Mouse (Mus musculus) megakaryocyte, embryonic 14.5 days (primary cell): Measurements from ENCODE around the gene Rpl24.

Experiments used
- FLI1 ChIP-seq: IDR thresholded peaks from 2 replicates; pipeline ENCODE4 v1.6.1; 2012; ENCODE audit warnings: low read length, inconsistent platforms, mixed read lengths
- GATA1 ChIP-seq: IDR thresholded peaks from 3 replicates; pipeline ENCODE4 v1.6.1; 2012; ENCODE audit warnings: mixed read lengths, low read length, inconsistent platforms, borderline replicate concordance

DNA sequence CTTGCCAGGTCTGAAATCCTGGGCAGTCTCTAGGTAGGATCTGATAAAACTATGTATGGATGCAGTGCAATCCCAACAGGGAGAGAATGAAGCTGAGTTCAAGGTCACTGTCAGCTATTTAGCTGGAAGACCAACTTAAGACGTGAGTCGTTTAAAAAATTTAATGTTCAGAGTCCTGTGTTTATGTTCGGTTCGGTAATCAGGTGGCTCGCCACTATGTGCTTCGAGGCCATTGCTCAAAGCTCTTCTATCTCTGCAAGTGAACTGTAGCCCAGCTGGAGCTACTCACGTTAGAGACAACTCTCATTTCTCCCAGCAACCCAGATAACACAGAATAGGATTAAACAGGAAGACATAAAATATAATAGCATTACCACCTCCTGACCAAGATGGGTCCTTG is 48.0 kb downstream of the Rpl24 start:
- TF ChIP-seq GATA1 (no peak), FLI1 (no peak)
